Mouse (Mus musculus) activated CD4-positive, CD25-positive, alpha-beta regulatory T cell, adult 4 months (primary cell): ENCODE data around the gene Usp5. TPM values are rescaled to one million over a fixed set of nuclear protein-coding genes. Genes with fewer than 3 reads are reported as not detected.

Source experiments
- ATAC-seq: one replicate; pipeline ENCODE4 v1.8.0; 2017
- polyA plus RNA-seq, 2 experiments: library from polyadenylated mRNA; unstranded; fragments of 100-300 nt; shearing (Covaris generic); gene quantifications; one replicate each; pipeline ENCODE4 v1.2.1; 2017

The Usp5 gene
- 10 to 100 TPM; 58.3 to 86.0 TPM for polyA plus RNA-seq

GRCm38 (mm10) chr6:124828868-124829798, at the start of gene Usp5, which contains the start of gene Cdca3:
TSS of gene Usp5 (minus strand) at chr6:124829484.
TSS of gene Cdca3 (plus strand) at chr6:124829547.
- peak; percentile 83 for ATAC-seq

DNA sequence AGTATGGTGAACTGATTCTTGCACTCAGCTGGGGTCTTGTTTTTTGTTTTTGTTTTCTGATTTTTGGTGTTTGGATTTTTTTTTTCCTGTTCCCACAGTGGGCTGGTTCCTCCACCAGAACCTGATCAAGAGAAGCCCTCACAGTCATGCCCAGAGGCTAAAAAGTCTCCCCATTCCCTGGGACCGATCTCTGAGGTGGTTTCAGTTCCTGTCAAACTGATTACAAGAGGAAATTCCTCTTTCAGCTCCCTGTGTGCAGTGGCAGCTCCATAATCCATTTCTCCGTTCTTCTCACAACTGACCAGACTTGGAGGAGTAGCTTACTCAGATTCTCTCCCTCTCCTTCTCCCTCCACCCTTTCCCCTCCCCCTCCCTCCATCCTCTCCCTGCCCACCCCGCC, 45.1 kb upstream of the Usp5 start:
- no peak for ATAC-seq

DNA sequence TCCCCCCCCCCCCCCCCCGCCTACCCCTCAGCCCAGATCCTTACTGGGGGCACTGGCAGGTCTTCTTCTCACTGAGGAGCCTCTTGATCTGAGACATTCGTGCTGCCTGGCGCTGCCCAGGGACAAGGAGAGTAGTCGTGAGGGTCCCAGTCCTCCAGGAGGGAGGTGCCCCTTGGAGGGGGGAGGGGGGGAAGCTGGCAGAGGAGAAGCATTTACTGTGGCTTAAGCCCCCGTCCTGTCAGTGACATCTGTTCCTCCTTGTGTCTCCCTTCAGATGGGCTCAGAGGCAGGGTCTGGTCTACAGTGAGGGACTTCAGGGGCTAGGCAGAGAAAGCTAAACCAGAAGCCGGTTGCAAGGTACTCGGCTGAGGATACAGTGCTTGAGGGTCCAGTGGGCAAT, 37.3 kb upstream of the Usp5 start:
- ATAC-seq: no peak

DNA sequence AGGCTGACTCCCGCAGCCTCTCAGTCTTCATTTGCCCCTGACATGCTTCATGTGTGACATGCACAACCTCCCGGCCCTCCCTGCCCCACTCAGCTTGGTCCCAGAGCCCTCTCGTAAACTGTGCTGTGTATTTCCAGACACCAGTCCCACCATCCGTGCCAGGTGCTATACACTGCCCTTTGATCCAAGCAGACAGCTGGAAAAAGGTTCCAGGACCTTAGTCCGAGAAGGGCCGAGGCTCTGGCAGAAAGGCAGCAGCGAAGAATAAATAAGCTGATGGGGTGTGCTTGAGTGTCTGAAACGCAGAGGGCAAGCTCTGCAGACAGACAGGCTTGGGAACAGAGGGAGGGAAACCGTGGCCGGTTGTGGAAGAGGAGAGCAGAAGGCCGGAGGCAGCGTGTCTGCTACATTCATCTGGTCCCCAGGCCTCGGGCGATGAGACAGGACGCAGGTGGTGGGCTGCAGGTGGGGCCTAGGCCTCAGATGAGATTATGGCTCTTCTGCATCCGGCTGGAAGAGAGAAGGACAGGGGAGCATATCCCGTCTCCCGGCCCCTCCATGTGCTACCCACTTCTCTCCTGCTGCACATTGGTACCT, 36.6 kb upstream of the Usp5 start:
- ATAC-seq: no peak

GRCm38 (mm10) chr6:124863658-124864298, 34.5 kb upstream of the Usp5 start, which contains the start of gene Gpr162:
TSS of gene Gpr162 (minus strand) at chr6:124863983.
- ATAC-seq: peak; percentile 47

DNA sequence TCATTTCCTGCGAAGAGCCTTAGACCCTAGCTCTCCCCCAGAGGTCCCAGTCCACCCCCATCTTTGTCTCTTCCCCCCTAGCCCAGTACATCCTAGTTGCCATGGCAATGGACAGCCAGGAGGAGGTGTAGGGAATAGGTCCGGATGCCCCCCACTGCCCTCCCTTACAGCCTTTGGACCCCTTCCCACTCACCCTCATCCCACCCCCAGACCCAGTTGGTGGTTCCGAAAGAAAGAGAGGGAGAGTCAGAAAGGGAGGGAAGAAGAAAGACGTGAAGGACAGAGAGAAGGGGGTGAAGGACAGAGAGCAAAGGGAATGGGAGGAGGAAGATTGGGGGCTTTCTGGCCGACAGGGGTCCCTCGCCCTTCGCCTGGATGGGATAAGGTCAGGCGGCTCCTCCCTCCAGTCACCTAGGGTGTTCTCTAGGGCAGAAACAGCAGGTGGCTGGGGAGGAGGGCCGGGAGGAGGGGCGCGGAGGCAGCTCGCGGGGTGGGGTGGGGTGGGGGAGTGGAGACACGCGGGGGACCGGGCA, 33.9 kb upstream of the Usp5 start:
- ATAC-seq: no peak

DNA sequence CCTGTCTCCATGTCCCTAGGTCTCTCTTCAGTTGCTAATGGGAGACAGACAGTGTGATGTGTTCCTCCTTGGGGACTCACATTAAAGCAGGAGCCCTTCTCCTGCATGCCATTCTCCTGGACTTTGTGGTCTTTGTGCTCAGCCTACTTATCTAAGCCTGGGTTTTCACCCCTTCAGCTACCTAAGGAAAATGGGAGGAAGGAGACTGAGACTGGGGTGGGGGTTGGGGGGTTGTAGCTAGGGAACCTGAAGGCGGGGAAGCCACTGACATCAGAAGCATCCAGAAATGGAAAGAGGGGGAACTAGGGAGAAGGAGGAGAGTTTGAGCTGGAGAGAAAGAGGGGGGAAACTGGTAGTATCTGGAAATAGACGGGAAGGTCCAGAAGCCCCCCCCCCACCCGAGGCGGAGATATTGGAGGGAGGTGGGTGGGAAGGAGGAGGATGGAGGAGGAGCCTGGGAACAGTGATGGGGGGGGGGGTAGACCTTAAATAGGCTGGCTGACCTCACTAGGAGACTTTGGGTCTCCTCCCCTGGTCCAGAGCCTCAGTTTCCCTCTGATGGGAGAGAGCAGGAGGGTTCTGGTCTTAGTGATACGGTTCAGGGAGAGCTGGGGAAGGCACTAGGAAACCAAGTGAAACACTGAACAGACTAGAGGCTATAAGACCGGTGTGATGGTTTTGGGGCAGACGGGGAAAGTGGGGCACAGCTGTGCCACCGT, 33.3 kb upstream of the Usp5 start:
- no peak for ATAC-seq

- no peak for ATAC-seq
These were observed 32.5 kb upstream of the Usp5 start for GRCm38 (mm10) chr6:124861802-124862201.

- no peak for ATAC-seq
These were observed 32.0 kb upstream of the Usp5 start for GRCm38 (mm10) chr6:124861266-124861665.

- ATAC-seq: no peak
These were observed 31.2 kb upstream of the Usp5 start for GRCm38 (mm10) chr6:124860511-124860910.

GRCm38 (mm10) chr6:124859725-124860124, 30.4 kb upstream of the Usp5 start:
- peak; percentile 44 for ATAC-seq

DNA sequence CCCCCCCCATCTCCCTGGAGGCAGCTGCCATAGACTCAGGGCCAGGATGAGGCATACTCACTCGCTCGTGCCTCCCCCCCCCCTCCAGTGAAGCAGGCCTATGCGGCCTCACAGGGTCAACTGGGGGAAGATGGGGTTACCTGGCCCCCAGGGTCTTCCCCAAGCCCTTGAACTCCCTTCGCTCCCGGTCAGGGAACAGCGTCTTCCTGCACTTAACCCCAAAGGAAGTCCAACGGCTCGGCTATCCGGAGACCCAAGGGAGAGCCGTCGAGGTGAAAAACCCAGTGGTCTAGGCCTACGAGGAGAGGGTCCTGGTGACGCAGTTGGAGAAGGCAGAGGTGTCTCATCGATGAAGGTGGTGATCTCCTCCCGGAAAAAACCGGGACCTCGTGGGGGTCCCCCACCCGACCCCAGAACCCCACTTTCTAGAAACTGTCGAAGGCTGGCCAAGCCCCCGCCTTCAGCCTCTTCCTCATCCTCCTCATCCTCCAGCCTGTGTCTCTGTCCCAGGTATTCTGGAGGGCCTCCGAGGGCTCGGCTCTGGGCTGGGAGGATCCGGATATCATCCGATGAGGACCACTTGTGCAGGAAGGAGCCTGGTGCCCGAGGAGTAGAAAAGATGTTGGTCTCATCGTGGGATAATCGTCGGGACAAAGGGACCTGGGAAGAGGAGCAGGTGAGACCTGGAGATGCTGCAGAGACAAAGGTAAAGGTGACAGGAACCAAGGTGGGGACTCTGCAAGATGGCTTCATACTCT, 29.5 kb upstream of the Usp5 start:
- ATAC-seq: no peak

DNA sequence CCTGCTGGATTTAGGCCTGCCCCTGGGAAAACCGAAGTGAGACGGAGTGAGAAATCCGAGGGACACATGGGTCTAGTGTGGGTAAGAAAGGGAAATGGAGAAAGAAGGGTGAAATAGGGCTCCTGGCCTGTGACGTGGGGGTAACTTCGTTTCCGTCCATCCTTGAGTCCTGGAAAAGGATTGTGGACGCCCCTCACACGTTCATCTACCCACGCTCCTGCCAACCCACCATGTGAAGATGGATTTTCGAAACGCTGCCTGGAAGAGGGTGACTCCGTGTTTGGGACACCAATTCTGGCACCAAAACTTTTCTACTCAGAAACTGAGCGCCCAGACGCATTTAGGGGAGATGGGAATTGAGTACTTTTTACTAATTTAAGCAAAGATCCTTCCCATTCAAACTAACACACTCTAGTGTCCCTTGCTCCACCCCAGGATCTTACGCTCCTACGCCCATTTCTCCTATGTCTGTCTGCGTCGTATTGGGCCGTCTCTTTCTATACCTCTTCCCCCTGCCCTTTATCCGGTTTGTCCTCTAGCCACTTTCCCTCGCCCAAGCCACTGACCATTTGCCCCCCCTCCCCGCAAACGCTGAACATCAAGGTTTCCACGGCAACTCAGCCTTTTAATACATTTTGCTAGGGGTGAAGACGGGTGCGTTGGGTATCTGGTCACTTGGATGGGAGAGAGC, 28.7 kb upstream of the Usp5 start:
- no peak for ATAC-seq

GRCm38 (mm10) chr6:124856916-124857839, 27.9 kb upstream of the Usp5 start, which contains the start of gene P3h3:
TSS of gene P3h3 (minus strand) at chr6:124857752.
- peak; percentile 81 for ATAC-seq

DNA sequence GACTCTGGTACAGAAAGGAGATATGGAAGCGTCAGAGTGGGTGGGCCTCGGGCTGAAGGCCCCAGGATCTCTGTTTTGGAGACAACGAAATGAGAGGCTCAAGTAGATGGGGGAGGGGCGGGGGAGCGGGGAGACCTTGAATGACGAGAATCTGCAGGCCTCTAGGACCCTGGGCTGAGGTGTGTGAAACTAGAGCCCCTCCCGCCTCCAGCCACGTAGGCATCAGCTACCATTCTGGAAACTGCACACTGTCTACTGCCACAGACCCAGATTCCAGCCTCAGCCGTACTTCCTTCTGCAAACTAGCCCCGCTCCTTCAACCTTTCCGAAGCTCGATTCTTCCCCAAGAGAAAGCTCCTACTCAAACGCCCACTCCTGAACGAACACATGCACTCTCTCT, 27.0 kb upstream of the Usp5 start:
- ATAC-seq: no peak

- no peak for ATAC-seq
These were observed 25.4 kb upstream of the Usp5 start for GRCm38 (mm10) chr6:124854647-124855046.

DNA sequence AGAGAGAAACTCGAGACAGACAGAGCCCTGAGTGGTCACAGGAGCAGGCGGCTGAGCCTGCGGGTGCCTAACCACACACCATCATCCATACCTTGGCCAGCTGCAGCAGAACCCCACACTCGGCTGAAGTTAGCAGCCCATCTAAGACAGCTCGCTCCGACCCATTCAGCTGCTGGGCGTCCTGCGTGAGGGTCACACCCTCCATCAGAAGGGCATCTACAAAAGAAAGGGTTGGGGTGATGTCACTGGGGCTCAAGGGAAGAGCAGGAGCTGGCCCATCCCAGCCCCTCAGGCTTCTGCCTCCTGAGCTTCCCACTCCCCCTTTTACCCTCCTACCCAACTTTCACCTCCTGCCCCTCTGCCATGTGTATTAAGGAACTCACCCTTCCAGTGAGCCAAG, 21.3 kb upstream of the Usp5 start:
- no peak for ATAC-seq

DNA sequence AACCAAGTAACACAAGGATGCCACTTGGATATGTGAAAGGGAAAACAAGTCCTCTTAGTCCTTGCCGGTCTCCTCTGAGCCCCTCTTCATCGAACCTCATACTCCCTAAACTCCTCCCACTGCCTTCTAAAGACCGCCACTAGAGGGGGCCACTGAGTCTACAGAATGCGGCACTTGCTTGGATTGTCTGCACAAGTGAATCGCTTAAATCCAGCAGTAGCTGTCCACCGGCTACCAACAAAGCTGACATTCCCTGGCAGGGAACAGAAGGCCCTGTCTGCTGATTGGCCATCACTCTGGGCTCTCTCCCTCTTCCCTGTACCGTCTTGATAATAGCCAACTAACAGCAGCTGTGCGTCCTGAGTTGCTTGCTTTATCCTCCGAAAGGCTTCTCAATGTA, 18.0 kb upstream of the Usp5 start:
- peak; percentile 85 for ATAC-seq

DNA sequence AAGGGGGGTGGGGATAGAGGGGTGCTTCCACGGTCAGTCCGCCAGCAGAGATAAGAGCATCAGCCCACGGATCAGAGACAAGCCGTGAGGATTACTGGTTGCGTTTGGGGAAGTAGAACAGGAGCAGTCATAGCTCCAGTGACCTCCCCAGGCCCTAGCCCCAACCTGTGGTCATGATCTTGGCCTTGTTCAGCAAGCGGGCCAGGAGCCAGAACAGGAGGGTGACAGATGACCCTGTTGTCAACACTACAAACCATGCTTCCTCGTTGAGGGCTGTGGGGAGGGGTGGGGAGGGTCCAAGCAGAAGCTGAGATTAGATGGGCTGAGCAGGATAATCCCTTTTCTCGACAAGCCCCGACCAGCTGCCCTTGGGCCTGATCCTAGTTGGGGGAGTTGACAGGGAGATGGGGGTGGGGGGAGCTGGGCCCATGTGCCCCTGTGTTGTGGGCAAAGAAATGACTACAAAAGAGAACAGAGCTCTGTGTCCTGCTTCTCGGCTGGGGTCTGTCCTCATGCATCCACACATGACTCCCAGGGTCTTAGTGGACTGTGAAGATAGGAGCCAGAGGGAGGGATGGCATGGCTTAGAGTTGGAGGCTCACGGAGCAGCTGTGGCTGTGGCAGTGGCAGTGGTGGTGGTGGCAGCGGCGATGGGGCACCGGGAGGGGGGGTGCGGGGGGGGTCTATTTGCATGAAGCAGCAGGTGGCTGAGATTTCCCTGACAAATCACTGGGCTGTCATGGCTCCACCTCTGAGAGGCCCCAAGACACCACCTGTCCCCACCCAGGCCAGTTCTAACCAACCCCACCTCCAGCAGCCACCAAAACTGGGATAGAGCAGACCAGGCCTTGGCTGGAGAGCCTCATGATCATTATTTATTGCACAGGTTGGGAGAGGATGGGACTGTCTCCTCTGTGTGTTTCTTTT, 11.2 kb upstream of the Usp5 start, which contains the start of gene Gnb3:
Gnb3 (minus strand) TSS at position 35 of the 927 bp plus-strand sequence.
- no peak for ATAC-seq
